Mouse (Mus musculus): ENCODE data around the gene Pde10a.

The Pde10a gene

GRCm38 (mm10) chr17:9033511-9033910, 508.3 kb downstream of the Pde10a start:
- no peak for DNase-seq (ENCODE audit: low read depth, low spot score)

GRCm38 (mm10) chr17:9035561-9036348, 510.6 kb downstream of the Pde10a start:
- no peak for DNase-seq (ENCODE audit: low read depth, low spot score)

Measured in embryo, embryonic 11.5 days (tissue).